19 mouse cellular contexts compared by ENCODE assay signal in the genomic region with DNA sequence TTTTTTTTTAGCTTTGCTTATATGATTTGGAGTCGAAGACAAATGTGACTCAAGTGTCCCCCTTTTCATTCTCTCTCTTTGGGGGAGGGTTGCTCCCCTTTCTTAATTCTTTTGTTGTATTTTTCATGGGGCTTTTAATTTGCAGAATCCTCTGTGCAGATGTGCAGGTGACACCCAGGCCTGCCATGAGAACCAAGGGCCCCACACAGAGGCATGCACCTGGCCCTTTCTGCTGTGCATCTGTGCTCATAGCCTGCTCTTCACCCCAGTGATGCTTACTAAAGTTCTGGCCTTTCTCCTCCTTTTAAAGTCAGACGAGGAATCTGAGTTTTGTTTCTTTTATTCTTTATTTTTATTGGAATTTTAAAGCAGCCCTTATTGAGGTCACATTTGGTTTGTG. TPM values are rescaled to one million over a fixed set of nuclear protein-coding genes. Genes with fewer than 3 reads are reported as not detected.
DNase-seq lines count a peak whose midpoint lies in the region; ATAC-seq lines count a peak whose summit lies in the region.
"Had no signal": no experiment of that assay in that cellular context is flagged by ENCODE, and none has a peak within 500 bp of the region (broad histone marks: within the 10 kb centered on the region; RNA-seq: fewer than 3 reads in every experiment).

No protein-coding gene starts in this region.

- DNase-seq in thymus, adult 18-20 months, result peak; percentile 65 to 78
- DNase-seq in thymus, postnatal 0 days (ENCODE audit: low spot score), result peak; percentile 87
- peak; percentile 79 for DNase-seq in thymus, postnatal 25 days
- DNase-seq in left cerebral cortex, adult 8-10 months (ENCODE audit: low spot score in 2 of 2), result no peak
- DNase-seq in right cerebral cortex, postnatal 14 days, result no peak
- DNase-seq: adrenal gland, adult 8-10 months; adrenal gland, postnatal 25 days; cerebellum, adult 11-12 months; cerebellum, adult 9-10 months; cerebellum, postnatal 14 days; gastrocnemius, postnatal 10 days; gastrocnemius, postnatal 36 days; heart, postnatal 10 days; heart, postnatal 36 days had no signal

- no peak for ATAC-seq in megakaryocyte-erythroid progenitor cell, adult 5-6 weeks (replicated peaks; ENCODE audit: low FRiP score, low TSS enrichment, poor library complexity, severe bottlenecking)
- ATAC-seq: activated CD4-positive, CD25-positive, alpha-beta regulatory T cell, adult 4 months; forebrain, embryonic 13.5 days; forebrain, embryonic 16.5 days; hindbrain, embryonic 16.5 days had no signal

RNA-seq across cellular contexts. Expression of gene Cnot6, which starts 12.2 kb away (rescaled TPM):
- 84.6 and 112 TPM in 2 replicates for polyA plus RNA-seq in thymus, postnatal 0 days (2015; fragmentation: Nextera tagmentation; extraction: Ambion mirVana)
- total RNA-seq in left cerebral cortex, adult 8-10 months (2022), result 10 to 100 TPM; 45.5 to 58.3 (median 52.1) TPM
- total RNA-seq in megakaryocyte-erythroid progenitor cell, adult 5-6 weeks (2014; fragmentation: Nextera tagmentation), result 104 and 127 TPM in 2 replicates
- total RNA-seq in megakaryocyte-erythroid progenitor cell, adult 5-6 weeks (2017), result 69.7 and 111 TPM in 2 replicates

Comparison
In these comparisons a context has a peak if more than half of its experiments do, and no peak if none do; other contexts are left out.
1. DNase-seq: peak in thymus, adult 18-20 months (2 of 2), thymus, postnatal 0 days (single experiment) and thymus, postnatal 25 days (single experiment); none in left cerebral cortex, adult 8-10 months (0 of 2) and right cerebral cortex, postnatal 14 days (single experiment).